Mouse (Mus musculus) cerebellum, adult 2 months (tissue): ENCODE measurements around the gene Slamf9.

Experiments used
- CTCF ChIP-seq: fragments of 200-500 bp; IDR thresholded peaks from 2 replicates; pipeline ENCODE4 v1.5.1; 2011; ENCODE audit warnings: low read depth, mild to moderate bottlenecking, control low read depth, low read length, moderate library complexity, borderline replicate concordance; ENCODE audit not compliant: insufficient read depth
- POLR2A ChIP-seq: fragments of 200-500 bp; IDR thresholded peaks from 2 replicates; pipeline ENCODE4 v1.6.1; 2011; ENCODE audit warnings: low read length, control low read depth, borderline replicate concordance; ENCODE audit not compliant: insufficient read depth

GRCm38 (mm10) chr1:172485821-172486220 lies 10.7 kb downstream of the Slamf9 start:
- TF ChIP-seq CTCF = no peak
- TF ChIP-seq POLR2A = no peak
